Mouse (Mus musculus) left cerebral cortex, postnatal 25 days (tissue): ENCODE results near the gene Ssx2ip. TPM values are rescaled to one million over a fixed set of nuclear protein-coding genes. Genes with fewer than 3 reads are reported as not detected.

Experiments used
- DNase-seq, 2 experiments: peaks; one replicate each; pipeline ENCODE4 v3.0.0; 2022; ENCODE audit warnings: low spot score in 2 of 2, mixed read lengths in 1 of 2
- intact Hi-C: fragments of 180-260 bp; cut with DNase I; formaldehyde crosslinking; loops from one replicate; pipeline ENCODE4 v1.15.1; 2025
- total RNA-seq, 2 experiments: library from RNA; stranded (reverse); gene quantifications; 2 replicates each; pipeline ENCODE4 v1.2.3; 2021

The Ssx2ip gene
- total RNA-seq: 10 to 100 TPM; 97.0 to 97.3 TPM

DNA sequence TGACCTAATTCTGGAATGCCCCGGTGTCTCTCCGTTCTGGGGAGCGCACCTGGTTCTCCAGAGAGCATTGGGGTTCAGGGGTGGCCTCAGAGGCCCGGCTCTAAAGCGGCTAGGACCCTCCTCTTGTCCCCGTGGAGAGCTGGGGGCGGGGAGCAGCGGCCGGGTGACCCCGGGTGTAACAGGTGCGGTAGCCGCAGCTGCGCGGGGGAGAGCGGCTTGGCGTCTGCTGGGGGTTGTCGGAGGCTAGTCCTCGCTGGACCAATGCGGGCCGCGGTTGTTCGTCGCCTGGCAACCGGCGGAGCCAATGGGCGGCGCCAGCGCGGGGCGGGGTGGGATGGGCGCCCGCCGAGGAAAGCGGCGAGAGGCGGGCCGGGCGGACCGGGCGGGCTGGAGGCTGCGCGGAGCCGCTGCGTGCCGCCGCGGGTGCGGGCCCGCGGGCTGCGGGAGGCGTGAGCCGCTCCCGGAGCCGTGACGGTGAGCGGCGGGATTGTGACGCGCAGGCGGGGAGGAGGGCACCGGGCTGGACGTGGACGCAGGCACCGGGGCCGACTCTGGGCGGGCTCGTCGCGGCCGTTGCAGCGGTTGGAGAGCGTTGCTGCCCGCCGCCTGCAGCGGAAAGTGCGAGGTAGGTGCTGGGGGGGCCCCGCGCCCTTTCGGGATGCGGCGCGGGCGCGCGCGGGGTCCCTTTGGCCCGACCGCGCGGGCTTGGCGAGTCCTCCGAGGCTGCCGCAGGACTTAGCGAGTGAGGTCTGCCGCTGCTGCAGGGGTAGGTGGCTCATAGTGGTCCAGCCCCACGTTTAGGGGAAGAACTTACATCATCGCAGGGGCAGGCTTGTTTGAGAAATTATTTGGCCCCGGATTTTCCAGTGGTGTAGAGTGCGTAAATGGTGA is at the start of gene Ssx2ip:
TSS of gene Ssx2ip (plus strand) at position 332 of the 891 bp plus-strand sequence.
- intact Hi-C loops: no loop called here
- DNase-seq: peak; percentile 97 to 98

- no peak for DNase-seq
- intact Hi-C loops: no loop called here
Measured at GRCm38 (mm10) chr3:146355146-146355545, 49.3 kb upstream of the Ssx2ip start.

GRCm38 (mm10) chr3:146365471-146365870 is 39.0 kb upstream of the Ssx2ip start:
- intact Hi-C loops: no loop called here
- DNase-seq: no peak

- no peak for DNase-seq
- intact Hi-C loops: no loop called here
Measured at GRCm38 (mm10) chr3:146367058-146367457, 37.4 kb upstream of the Ssx2ip start.

DNA sequence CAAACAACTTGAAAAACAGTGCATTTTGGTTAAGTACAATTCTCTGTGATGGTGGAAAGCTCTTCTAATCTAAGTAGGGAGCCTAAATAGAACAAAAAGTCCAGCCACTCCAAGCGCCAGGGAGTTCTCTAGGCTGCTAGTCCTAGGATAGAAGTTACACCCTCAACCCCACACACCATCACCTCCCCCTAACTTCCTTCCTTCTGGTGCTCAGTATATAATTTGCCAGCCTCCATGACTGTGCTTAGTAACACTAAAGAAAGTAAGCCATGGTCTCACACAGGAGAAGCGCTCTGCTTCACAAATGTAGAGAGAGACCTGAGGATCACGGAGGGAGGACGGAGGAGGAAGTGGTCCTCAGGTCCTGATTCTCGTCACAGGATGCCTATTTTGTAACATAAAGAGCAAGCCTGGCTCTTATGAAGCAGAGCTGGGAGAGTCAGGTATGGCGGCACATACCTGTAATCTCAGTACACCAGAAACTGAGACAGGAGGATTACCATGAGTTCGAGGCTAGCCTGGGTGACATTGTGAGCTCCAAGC is 33.8 kb upstream of the Ssx2ip start:
- peak in 1 of 2 experiments; percentile 83 for DNase-seq
- intact Hi-C loops: no loop called here

DNA sequence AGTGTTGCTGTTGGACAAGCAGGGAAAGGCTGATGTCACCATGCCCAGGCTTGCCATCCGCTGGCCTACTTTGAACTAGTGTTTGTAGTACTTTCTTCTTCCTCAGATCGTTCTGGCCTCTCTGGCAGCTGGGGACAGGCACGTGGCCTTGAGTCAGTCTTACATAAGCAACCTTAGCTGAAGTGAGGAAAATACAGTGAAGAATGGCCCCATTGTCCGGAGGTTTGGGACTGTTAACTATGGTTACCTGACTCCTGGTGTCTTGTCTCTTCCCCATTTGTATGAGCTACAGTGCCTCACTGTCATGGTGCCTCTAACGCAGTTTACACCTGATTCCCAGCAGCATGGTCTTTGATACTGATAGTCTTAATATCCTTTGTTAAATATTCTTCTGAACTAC is 33.2 kb upstream of the Ssx2ip start:
- no peak for DNase-seq
- intact Hi-C loops: no loop called here

DNA sequence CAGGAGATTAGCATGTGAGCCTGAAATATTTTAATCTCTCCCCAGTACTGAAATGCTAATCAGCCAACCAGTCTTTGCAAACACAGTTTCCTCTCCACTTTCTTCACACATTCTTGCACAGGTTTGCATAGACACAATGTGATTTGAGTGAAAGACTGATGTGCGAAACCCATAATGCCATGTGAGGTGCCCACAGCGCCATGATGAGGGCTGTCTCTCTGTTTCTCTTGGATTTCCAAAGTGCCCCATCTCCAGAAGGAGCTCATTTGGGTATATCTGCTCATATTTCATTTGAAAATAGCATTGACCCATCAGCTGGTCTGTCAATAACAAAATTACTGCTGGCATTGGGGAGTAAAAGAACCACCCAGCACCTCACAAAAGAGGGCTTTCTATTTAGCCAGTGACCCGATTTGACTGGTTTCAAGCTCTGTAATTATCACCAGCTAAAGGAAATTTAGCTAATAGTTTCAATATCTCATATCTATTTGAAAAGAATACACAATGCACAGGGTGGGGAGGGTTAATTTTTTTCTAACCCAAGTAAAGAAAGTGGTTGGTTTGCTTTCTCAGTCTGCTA is 29.8 kb upstream of the Ssx2ip start:
- DNase-seq: no peak
- intact Hi-C loops: no loop called here

DNA sequence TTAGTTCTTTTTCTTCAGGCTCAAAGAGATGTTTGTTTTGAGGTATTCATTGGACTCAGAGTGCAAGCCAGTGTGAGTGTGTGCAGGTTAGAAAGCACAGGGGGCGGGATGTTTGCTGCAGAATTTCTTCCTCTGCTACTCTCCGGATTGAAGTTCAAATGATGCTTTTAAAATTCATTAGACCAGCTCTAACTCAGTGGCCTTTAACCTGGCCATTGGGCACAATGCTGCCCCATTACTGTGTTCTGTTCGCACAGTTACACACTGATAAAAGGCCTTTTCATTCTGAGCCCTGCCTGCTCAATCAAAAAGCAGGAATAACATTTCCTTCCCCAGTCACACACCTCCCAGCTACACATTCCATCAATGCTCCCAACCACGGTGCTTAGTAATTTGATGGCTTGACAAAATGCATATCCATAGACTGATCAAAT is 29.2 kb upstream of the Ssx2ip start:
- intact Hi-C loops: no loop called here
- DNase-seq: no peak

- no peak for DNase-seq
- intact Hi-C loops: no loop called here
Measured at GRCm38 (mm10) chr3:146376337-146377130, 27.9 kb upstream of the Ssx2ip start.

GRCm38 (mm10) chr3:146377216-146377615 is 27.2 kb upstream of the Ssx2ip start:
- intact Hi-C loops: no loop called here
- DNase-seq: no peak

GRCm38 (mm10) chr3:146378753-146379152 is 25.7 kb upstream of the Ssx2ip start:
- DNase-seq: no peak
- intact Hi-C loops: no loop called here

- no peak for DNase-seq
- intact Hi-C loops: no loop called here
Measured at GRCm38 (mm10) chr3:146379740-146380466, 24.5 kb upstream of the Ssx2ip start.

DNA sequence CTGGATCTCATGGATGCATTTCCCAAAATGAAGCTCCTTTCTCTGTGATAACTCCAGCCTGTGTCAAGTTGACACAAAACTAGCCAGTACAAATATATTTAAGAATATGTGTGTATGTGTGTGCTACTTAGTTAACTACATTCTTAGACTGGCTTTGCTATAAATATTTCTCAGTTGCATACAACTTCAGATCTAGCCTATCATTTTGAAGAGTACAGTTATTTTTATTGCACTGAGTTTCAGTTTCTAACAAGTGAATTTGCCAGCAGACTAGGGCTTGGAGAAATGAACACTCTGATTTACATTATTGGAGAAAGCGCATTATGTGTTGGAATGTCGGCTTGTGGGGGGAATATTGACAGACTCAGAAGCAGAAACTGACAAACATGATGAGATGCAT is 23.6 kb upstream of the Ssx2ip start:
- peak in 1 of 2 experiments; percentile 44 for DNase-seq
- intact Hi-C loops: no loop called here

GRCm38 (mm10) chr3:146381471-146381870 is 23.0 kb upstream of the Ssx2ip start:
- intact Hi-C loops: no loop called here
- peak in 1 of 2 experiments; percentile 42 for DNase-seq

DNA sequence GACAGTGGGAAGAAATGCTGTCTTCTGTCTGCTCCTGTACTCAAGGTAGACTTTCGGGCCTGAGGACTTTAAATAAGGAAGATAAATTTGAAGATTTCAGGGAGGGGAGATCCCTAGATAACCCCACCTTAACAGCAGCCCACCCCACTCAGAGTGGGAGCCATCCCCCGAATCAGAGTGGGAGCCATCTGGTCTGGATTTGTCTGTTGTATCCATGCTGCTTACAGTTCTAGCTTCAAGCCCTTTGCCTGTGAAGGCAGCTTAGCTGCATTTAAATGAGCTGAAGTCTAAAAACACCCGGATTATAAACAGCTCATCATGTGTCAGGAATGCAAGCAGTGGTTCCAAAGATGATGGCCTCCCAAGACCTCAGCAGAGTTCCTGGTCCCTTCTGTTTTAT is 17.6 kb upstream of the Ssx2ip start:
- DNase-seq: no peak
- intact Hi-C loops: no loop called here

- intact Hi-C loops: no loop called here
Measured at GRCm38 (mm10) chr3:146392656-146393321, 11.7 kb upstream of the Ssx2ip start.

DNA sequence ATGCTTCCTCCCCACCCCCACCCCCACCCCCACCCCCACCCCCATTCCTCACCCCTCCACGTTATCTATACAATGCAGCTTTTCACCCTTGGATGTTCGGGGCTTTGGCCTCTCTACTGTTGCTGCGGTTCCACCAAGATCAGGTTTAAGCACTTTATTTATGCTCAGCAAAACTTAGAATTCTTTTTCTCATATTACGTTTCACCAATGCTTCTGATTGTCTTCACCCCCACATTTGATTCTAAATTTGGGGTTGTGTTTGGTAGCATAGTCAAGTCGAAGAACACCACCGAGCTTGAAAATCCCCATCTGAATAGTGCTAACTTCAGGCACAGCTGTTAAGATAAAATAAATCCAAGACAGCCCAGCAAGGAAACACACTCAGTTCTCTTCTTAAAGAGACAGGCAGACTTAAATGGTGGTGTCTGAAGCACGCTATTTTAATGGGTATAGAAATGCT is 10.8 kb upstream of the Ssx2ip start:
- peak in 1 of 2 experiments; percentile 88 for DNase-seq
- intact Hi-C loops: no loop called here

More at GRCm38 (mm10) chr3:146392656-146393321, 11.7 kb upstream of the Ssx2ip start:
- DNase-seq: no peak

DNA sequence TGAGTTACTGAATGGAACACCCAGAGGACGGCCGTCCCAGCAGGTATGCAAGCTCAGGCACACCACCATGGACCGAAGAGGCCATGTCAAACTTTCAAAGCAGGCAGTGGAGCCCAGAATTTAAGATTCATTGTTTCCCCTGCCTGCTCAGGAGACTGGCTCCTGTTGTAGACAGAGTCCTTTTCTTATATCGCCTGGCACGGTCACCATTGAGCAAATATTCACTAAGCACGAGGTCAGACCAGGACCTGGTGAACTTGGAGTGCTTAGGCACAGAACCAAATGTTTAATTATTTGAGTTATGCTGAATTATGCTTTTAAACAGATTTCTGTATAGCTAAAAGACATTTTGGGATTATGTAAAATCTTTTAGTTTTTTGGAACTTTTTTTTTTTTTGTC is 8.2 kb upstream of the Ssx2ip start:
- no peak for DNase-seq
- intact Hi-C loops: no loop called here

DNA sequence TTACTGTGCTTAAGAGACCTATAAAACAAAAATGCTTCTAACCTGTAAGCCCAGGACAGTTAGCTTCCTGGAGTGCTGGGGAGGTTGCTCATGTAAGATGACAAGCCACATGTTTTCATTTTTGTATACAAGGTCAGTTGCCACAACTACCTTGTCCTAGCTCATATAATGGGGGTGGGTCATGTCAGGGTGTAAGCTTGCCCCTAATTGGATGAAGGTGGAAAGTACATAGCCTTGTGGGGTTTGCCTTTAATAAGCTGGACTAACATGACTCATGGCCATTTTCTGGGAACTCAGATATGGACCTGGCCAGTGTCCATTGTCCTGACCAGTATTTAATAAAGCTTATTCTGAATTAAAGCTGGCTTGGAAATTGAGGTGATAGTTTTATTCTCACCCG is 7.5 kb upstream of the Ssx2ip start:
- DNase-seq: no peak
- intact Hi-C loops: no loop called here
